Mouse (Mus musculus): ENCODE measurements at regions not wholly inside any gene's neighbourhood (a gene's known extent, or its start where the extent isn't known, plus 50 kb on each side); places are given as distances from the start of the nearest gene placed in this dataset.

- TF ChIP-seq GATA1 (IDR thresholded peaks at IDR 0.05; ENCODE audit: borderline replicate concordance, low read length) (no peak), CTCF (IDR thresholded peaks at IDR 0.05; ENCODE audit: low read depth, low read length) (no peak)
Observed at GRCm38 (mm10) chr8:8418525-8418924, 242.5 kb downstream of the Efnb2 start.

Data from G1E (cell line).